Mouse (Mus musculus) left cerebral cortex, postnatal 4 days (tissue): Measurements from ENCODE around the gene Optn. TPM values are rescaled to one million over a fixed set of nuclear protein-coding genes. Genes with fewer than 3 reads are reported as not detected.

Experiments used
- DNase-seq: peaks from one replicate; pipeline ENCODE4 v3.0.0-alpha.2; 2022
- intact Hi-C: fragments of 180-260 bp; cut with DNase I; formaldehyde crosslinking; loops from one replicate; pipeline ENCODE4 v1.15.1; 2025
- total RNA-seq, 2 experiments: library from RNA; stranded (reverse); gene quantifications; 2 replicates each; pipeline ENCODE4 v1.2.3; 2021

The Optn gene
- total RNA-seq, 2 experiments from 2014 or later = 20.8 to 24.9 TPM

DNA sequence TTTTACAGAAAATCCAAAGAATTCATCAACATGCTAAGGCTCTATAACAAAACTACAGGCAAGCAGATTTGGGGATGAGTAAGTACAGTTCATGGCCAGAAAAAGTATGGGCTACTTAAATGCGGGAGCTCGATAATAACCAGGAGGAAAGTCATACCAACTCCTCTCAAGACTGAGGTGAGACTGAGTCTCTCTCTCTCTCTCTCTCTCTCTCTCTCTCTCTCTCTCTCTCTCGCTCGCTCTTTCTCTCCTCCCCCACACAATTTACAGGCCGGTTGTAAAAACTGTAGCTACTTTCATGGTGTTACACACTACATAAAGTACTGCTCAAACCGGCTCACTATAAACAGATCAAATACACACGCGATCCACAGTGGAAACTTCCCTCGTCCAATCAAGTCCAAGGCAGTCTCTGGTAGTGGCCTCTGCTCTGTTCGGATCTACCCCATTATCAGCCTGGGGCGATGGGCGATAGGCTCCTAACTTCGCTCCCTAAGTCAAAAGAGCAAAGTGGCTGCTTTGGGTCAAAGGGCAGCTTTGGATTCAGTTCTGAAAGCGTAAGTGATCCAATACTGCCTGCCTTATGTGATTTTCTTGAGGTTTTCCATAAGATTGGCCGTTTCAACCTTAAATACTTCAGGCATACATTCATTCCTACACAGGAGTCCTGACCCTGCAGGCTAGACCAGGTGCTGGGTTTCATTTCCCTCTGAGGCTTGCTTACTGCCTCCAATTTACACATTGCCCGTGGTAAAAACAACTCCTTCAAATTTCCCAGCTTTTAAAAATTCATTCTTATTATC, 1.2 kb downstream of the Optn start:
- no peak for DNase-seq
- intact Hi-C loops = loop anchor here (10.0 kb wide), 1 partner anchor 148 kb away; the partner anchor contains the start of gene Phyh

DNA sequence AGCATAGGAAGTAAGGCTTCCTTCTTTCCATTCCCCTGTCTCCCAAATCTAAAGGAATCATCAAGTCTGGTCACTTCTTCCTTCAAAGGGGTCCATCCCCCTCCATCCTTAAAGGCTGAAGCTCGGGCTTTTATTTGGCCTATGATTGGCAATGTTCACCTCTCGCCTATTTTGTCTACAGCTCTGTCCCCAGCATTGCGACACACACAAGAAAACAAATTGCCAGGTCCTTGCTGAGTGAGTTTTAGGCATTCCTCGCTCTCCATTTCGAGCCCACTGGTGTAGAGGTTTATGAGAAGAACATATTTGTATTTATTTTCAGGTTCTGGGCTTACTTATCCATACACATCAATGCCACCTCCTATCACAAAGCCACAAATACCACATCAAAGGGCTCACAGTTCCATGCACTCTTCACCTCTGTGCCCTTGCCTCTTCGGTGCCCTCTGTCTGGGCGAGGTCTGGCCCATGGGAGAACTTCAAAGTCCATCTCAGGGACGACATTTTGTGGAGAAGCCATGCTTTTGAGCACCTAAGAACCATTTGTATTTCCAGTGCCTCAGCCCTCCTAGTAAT, 2.6 kb downstream of the Optn start:
- no peak for DNase-seq
- intact Hi-C loops = loop anchor here (10.0 kb wide), 1 partner anchor 146 kb away; the partner anchor contains the start of gene Phyh

DNA sequence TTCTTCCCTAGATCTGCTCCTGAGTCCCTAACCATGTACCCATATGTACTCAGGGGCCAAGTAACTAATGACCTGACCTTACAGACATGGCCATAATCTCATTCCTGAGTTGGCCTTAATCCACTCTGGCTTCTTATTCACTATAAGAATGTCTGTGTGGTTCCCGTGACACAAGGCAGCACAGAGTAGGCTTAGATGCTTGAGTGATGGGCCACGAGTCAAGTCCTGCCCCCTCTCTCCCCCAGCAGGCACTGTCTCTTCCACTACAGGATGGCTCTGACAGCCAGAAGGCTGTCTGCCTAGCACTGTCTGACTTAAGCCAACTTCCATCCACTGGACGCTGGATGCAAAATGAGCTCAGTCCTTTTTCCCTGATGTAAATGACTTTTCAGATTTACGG, 3.9 kb downstream of the Optn start:
- DNase-seq = peak; percentile 31
- intact Hi-C loops = loop anchor here (10.0 kb wide), 1 partner anchor 145 kb away; the partner anchor contains the start of gene Phyh

DNA sequence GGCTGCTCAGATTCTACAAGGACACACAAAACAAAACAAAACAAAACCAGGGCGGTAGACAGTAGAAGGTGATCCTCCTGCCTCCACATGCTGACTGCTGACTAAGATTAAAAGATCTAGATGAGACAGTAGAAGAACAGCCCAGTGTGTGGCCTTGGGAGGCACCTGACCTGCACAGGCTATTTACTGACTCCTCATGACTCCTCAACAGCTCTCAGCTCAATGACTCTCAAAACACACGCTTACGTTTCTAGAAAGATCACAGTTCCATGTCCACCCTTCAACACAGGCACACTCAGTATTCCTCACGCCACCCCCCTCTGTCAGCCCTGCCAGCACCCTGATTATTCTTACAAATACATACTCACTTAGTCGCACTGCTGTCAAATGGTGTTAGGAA, 5.4 kb downstream of the Optn start:
- intact Hi-C loops = no loop called here
- DNase-seq = no peak

DNA sequence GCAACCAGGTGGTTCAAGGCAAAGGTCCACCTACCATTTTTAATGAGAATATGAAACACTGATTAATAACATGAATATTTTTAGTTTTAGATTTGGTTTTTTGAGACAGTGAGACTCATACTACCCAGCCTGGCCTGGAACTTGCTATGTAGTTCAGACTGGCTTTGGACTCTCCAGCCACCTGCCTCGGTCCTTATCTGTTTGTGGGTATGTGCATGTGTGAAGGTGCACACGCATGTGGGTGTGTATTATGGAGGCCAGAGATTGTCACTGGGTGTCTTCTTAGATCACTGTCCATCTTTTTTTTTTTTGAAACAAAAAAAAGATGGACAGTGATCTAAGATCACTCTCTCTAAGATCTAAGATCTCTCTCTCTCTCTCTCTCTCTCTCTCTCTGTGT, 13.3 kb downstream of the Optn start:
- no peak for DNase-seq
- intact Hi-C loops = no loop called here

DNA sequence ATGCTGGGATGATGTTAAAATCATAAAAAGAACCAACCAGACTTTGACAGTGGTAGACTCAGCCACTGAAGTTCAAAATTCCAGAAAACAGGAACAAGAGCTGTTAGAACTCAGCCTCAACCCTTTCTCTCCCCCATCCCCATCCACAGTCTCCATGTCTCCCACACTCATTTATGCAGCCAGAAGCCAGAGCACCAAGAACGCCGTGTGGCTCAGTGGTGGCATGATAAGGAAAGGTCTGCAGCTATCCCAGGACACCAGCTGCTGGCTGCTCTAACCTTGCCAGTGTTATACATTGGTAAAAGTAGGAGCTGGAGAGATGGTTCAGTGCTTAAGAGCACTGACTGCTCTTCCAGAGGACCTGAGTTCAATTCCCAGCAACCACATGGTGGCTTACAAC, 16.8 kb downstream of the Optn start:
- DNase-seq = no peak
- intact Hi-C loops = no loop called here

DNA sequence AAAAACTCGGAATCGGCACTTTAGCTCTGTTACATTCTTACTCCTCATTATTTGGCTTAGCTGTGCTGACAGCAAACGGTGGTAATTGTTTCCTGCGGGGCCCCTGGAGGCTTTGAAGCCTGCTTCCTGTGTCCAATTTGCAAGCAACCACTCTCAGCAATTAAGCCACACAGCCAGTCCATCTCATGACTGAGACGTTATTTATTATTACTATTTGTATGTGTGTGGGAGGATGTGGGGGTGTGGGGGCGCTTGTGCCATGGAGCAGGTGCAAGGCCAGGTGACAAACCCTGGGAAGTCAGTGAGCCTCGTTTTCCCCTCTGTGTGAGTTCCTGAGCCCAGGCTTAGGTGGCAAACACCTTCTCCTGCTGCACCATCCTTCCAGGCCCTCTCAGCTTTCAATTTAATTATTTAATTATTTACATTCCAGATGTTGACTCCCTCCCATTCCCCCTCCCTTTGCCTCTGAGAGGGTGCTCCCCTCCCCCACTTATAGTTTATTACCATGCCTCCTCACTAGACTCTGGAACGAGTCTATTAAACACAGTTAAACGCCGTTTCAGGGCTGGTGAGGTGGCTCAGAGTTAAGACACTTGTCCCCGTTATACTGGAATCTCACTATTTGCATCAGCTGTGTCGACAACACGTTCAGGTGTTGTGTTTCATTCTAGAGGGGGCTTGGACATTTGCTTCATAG, 18.4 kb downstream of the Optn start:
- no peak for DNase-seq
- intact Hi-C loops = no loop called here

DNA sequence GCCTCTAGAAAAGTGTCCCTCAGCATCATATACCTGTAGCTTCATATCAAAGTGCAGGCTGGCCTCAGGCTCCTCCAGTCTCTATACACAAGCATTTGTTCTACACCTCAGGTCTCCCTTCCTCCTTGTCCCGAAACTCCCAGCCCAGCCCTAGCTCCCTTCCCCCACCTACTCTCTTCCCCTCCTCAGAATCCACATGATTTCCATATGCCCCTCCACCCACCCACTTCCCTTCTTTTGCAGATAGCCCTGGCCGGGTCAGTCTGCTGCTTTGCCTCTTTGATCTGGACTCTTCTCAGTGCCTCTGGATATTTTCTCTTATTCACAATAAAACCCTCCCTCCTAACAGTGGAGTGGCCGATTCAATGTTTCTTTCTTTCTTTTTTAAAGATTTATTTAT, 19.5 kb downstream of the Optn start:
- no peak for DNase-seq
- intact Hi-C loops = no loop called here

DNA sequence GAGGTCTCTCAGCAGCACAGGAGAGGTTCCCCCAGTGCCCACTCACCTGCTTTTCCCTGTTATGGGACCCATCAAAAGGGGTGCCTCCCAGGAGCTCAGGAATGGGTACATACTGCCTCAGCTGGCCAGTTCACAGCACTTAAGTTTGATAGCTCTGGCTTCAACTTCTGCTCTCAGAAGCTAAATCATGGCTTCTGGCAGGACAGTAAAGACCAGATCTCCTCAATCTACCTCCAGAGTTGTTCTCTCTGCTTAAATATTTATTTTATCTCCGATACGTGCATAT, 20.4 kb downstream of the Optn start:
- no peak for DNase-seq
- intact Hi-C loops = no loop called here

DNA sequence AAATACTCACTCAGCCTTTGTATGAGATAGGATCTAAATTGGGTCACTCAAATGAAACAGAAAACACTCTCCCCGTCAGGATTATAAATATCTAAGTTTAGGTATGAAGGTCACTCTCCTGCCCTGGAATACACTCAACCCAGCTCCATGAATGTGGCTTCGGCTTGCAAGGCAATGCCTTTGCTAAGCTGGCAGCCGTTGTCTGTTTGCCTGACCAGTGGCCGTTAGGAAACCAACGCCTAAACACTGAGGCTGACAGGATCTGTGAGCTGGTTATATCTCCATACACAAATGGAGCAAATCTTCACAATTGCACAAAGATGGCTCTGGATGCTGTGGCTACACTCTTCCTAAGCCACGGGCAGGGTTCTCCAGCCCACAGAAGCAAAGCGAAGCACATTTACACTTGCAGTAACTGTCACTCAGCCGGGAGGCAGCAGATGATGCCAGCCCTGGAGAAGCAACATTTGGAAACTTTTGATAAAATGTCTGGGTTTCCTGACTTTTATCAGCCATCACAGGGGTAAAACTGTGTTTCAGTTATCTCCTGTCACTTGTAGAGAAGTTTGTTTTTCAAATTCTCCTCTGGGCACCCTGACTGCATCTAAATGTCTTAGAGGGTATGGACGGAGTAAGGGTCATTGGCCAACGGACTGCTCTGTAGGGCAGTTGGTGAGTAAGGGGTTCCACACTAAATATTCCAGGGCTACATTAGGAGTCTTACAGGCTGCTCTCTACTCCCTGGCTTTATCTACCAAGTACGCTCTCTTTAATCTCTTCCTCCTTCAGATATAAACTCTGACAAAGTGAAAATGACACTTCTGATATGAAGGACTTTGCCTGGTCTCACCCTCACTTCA, 21.0 kb downstream of the Optn start:
- no peak for DNase-seq
- intact Hi-C loops = no loop called here

DNA sequence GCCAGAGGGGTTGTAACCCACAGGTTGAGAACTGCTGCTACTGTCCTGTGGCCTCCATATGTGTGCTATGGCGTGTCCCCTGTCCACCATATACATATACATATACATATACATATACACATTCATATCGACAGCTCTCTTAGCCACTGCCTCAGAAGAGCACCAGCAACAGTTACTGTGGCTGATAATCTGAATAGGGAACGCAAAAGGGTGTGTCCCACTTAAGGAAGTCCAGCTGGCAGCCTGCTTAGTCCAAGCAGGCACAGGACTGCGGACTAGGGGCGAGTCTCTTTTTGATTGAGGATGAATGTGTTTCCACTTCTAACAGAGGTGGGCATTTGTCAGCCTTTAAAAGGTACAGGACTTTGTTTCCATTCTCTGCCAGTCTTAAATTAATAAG, 22.0 kb downstream of the Optn start:
- intact Hi-C loops = no loop called here
- no peak for DNase-seq

DNA sequence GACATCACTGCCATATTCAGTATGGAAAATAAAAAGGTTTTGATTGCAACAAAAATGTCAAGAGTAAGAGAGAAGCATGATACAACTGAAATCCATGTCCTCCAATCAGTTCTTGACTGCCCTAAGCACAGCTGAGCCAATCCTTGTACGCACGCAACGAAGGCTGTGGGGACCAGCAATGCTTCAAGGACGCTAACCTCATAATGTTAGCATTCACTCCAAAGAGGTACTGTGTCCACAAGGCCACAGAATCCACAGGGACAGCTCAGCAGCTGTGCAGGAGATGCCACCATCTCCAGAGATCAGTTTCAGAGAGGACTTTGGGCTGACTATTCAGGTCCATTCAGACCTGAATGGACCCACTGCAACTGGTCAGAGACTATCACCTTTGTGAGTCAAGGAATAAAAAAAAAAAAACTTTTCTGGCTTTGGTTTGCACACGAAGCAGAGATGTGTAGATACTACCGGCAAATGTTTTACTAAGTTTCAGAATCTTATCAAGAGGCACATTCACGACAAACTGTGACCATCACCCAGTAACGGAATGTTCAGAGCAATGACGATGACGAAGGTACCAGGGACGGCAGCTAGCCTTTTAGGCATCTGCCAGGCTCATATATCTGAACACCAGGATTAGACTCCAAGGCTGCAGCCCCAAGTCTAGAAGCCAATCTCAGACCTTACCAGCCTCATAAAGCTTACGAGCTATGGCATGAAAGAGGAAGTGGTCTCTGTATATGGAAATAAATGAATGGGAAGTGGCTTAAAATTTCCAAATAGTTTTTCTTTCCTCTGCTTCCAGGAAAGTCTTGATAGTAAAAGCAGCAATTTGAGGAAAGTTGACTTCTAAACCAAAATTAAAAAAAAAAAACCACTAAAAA, 23.3 kb downstream of the Optn start:
- intact Hi-C loops = no loop called here
- DNase-seq = no peak

DNA sequence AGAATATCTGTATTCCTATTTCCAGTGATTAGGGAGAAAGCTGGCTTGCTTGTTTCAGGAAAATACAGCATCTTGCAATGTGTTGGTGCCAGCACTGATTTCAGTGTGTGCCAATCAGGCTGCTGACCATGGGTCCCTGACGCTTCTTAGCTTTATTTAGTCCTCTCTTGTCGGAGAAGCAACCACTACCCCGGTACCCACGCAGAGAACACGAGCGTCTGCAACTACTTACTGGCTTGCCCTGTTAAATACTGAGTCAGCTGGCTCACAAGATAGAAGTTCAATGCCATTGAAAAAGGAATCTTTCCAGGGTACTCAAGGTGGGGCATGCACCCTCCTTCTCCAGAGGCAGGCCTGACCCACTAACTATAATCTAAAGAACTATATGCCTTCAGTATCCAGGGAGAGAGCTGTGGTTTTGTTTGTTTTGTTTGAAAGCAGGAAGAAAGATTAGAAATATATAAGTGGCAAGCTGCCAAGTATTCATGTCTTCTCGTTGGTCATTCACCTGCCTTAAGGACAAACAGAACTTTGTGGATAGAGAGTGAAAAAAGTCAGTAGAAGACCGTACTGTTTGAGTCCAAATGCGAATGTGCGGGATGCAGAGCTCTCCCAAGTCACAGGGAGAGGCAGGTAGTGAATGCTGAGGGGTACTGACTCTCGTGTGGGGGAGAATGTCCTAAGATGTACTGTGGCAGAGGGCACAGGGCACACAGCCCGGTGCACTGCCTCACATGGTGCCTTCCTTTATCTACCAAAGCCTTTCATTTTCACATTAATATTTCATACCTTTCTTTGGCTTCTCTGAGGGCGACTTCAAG, 24.3 kb downstream of the Optn start:
- no peak for DNase-seq
- intact Hi-C loops = no loop called here

DNA sequence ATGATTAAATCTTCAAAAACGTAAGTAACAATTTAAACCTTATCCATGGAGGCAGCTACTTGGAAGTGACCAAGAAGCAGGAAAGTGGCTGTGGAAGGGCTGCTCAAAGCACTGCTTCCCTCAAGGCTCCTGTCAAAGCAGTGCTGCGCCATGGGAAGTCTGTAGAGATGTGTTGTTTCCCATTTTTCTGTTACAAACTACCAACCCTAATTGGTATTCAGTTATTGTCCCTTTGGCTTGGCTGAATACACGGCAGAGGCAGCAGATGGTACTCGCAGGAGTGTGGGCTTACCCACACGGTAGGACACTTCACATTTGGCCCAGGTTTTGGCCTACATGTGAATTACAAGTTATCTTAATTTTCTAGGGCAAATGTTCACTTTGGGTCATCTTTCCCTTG, 25.5 kb downstream of the Optn start:
- intact Hi-C loops = no loop called here
- DNase-seq = peak; percentile 69

DNA sequence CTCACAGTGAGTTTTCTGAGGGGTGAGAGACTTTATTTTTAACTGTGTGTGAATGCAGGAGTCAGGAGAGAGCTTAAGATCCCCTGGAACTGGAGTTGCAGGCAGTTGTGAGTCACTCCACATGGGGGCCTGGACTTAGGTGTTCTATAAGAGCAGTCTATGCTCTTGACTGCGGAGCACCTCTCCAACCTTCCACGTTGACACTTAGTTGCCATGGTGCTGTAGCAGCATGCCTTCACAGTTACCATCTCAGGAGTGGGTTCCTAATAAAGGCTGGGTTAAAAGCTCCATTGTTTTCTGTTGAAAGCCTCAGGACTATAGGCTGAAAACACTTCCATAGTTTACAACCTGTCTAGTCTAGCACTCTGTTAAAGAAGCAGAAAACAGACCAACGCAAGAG, 26.5 kb downstream of the Optn start:
- intact Hi-C loops = no loop called here
- no peak for DNase-seq

DNA sequence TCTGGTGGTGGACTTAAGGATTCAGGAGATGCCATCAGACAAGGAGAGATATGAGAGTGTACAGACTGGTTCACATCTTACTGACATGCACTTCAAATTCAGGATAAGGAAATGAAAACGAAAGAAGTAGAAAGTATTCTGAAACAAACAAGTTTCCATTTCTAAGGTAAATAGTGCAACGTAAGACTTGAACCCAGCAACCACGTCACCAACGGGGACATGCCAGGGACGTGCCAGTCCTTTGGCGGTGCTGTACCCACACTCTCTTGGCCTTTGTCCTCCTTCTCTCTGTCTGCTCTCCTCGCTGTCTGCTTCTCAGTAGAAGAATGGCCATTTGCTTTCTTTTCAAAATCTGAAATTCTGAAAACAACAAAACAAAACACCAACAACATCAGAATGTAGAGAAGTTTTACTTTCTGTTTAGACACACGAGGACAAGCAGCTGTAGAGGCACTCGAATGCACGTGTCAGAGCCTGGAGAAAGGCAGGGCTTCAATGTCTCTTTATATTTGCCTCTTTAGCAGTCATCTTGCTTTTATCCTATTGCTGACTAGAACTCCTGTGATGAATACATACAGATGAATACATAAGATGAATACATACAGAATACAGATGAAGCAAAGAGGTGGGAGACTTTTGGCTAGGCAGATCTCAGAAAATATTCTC, 27.3 kb downstream of the Optn start:
- intact Hi-C loops = no loop called here
- no peak for DNase-seq

DNA sequence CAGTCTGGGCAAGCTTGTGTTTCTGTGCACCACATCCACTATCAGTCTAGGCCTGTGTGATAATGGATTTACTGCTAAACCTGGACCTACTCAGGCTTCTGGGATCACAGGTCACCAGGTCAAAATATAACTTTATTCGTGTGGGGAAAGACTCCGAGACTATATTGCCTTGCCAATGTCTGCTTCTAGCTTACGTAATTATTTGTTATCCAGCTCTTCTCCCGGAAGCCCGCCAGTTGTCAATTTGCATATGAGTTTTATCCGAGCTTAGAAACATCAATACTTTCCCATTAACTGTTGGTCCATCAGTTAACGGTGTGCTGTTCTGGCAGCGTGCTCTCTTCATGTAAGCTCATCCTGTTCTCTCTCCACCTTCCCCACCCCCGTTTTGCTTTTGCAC, 28.6 kb downstream of the Optn start:
- intact Hi-C loops = no loop called here
- DNase-seq = no peak

DNA sequence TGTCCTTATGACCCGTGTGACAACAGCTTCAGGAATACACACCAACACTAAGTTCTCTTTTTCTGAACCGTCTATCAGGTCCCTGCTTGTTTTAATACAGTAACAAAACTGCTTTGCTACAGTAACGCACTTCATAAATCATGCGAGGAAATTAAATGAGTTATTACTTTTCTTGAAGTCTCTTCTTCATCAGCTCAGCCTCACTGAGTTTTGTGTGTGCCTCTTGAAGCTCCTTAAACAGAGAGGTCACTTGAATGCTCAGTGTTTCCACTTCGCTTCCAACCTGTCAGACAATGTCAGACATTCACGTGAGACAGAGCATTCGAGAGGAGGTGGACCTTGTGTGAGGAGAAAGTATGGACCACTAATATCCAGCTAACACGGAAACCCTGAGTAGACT, 29.1 kb downstream of the Optn start:
- intact Hi-C loops = no loop called here
- no peak for DNase-seq
